Mouse (Mus musculus) thymus, postnatal 4 days (tissue): Measurements from ENCODE around the gene Kifc3.
A peak's percentile ranks its signal among the peaks of the same experiment; 100 is the strongest.

Experiments used
- DNase-seq: peaks from one replicate; pipeline ENCODE4 v3.0.0; 2021

Kifc3 gene

DNA sequence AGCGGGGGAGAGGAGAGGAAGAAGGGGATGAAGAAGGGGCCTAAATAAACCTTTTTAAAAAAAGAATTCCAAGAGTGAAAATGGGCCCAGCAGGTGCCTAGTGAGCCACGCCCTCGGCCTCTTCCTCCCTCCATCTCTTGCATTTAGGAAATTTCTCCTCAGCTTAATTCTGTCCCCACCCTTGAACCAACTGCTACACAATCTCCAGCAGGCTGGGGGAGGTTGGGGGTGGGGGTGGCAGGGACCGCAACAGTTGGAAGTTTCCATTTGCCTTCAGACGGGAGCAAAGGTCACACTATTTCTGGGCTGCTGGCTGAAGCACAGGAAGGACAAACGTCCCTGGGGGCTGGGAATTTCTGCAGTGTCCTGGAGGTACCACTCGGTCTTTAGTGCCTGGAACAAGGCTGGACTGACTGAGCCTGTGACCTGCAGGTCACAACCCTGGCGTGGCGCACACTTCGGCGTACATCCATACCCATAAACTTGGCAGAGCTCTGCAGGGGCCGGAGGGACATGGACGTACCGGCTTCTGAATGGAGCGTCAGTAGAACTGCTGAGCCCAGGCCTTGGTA, 71.6 kb downstream of the Kifc3 start:
- no peak for DNase-seq

- no peak for DNase-seq
These were observed 73.8 kb downstream of the Kifc3 start for GRCm38 (mm10) chr8:95128750-95129260.

DNA sequence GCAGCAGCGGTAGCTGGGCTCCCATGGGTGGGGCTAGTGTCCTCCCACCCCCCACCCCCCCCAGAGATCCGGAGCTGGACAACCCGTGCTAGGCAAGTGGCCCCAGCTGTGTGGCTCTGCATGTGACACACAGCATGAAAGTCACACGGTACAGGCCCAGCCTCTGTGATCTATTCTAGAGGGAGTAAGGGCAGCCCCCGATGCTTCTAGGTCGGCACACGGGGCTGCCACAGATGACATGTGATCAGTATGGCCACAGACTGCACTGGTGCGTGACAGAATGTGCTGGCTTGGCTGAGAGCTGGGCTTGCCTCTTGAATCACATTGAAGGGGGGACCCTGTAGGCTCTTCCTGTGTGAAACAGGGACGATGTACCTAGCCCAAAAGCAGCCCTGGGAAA, 75.0 kb downstream of the Kifc3 start:
- no peak for DNase-seq

GRCm38 (mm10) chr8:95126497-95126896, 76.1 kb downstream of the Kifc3 start:
- no peak for DNase-seq

- peak; percentile 34 for DNase-seq
These were observed 79.2 kb downstream of the Kifc3 start for GRCm38 (mm10) chr8:95123455-95123854.

DNA sequence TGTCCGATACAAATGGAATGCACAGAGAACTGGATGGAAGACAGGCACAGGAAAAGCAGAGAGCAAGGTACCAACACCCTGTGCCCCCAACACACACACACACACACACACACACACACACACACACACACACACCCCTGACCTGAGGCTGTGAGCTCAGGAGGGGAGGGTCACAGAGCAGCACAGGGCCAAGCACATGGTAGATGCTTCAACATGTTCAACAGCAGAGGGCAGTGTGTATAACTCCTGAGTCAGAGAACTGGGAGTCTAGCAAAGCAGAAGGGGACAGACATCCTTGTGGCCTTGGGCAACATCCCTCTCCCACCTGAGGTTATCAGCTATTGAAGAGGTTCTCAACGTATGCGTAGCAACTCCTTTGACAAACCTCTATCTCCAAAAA, 88.9 kb downstream of the Kifc3 start:
- peak; percentile 38 for DNase-seq

- no peak for DNase-seq
These were observed 89.5 kb downstream of the Kifc3 start for GRCm38 (mm10) chr8:95113108-95113507.

GRCm38 (mm10) chr8:95112594-95112993, 90.0 kb downstream of the Kifc3 start:
- no peak for DNase-seq

GRCm38 (mm10) chr8:95107306-95107705, 95.3 kb downstream of the Kifc3 start:
- DNase-seq = no peak

DNA sequence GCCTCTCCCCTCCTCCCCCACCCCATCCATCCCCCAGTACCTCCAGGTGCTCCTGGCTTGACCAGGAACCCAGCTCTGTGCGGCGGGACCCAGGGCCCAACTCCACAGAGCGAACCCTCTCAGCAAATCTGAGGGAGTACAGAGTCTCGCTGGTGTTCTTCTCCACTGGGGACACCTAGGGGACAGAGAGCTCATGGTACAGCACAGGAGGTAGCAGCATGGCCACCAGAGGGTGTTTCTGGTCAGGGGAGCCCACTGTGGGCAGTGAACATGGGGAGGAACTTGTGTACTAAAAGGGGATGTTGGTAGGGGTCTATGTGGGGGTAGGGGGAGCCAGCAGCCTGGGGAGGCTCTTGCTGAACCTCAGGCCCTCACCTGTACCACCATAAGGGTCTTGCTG, 100.6 kb downstream of the Kifc3 start:
- no peak for DNase-seq

DNA sequence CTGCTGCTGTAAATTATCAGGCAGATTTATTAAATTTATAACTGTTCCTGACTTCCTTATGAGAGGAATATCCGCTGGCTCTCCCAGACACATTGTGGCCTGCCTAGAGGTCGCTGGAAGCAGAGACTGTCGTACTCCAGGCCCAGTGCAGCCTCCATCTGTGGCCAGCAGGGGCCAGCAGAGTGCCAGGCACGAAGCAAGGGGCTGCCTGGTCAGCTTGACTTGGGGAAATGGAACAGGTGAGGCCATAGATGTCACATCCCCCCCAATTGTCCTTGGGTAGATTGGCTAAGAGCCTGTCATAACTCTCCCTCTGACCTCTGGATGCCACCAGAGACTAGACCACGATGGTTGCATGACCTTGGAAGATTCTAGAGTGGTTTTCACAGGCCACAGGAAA, 103.6 kb downstream of the Kifc3 start:
- peak; percentile 78 for DNase-seq

DNA sequence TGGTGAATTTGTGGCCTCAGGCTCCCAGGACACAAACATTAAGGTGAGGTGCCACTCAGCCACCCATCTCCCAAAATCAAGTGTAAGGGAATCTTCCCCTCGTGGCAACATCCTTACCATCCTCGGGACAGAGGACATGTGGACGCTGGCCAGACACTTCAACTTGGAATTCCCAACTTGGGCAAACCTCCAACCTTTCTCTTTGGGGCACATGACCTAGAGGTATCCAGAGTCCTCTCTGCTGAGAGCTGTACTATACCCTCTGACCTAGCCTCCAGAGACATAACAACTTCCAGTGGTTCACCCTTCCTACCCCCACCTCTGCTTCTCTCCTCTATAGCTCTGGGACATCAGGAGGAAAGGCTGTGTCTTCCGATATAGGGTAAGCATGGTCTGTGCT, 109.0 kb downstream of the Kifc3 start:
- DNase-seq = no peak

- no peak for DNase-seq
These were observed 117.0 kb downstream of the Kifc3 start for GRCm38 (mm10) chr8:95085432-95086141.

GRCm38 (mm10) chr8:95084744-95085431, 117.7 kb downstream of the Kifc3 start:
- no peak for DNase-seq

DNA sequence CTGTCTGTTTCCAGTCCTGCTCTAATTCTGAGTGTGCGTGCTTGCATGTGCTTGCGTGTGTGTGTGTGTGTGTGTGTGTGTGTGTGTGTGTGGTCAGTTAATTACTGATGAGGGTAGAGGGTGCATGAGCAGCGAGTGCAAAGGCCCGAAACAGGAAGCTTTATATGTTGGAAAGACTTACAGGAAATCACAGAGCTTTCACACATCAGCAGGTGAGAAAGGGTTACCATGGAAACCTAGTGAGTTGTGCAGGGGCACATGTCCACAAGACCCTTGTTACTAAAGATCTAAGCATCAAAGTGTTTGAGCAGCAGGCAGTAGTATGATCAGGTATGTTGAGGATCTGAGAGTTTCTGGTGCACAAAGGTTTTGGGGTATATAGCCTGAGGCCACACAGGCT, 118.4 kb downstream of the Kifc3 start:
- DNase-seq = no peak

DNA sequence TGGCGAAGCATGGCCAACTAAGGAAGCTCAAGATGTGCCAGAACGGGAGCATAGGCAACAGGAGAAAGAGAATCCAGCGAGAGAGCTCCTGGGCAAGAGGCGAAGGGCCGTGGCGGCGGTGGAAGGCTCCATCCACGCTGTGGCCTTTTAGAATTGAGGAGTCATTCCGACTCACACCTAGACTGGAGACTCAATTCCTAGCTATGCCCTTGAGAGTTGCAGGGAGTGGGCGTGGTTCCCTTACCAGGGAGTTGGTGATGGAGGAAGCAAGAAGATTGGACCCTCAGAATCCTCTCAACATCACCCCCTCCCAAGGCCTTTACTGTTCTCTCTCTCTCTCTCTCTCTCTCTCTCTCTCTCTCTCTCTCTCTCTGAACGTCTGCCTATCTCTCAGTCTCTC, 121.0 kb downstream of the Kifc3 start:
- DNase-seq = peak; percentile 36

GRCm38 (mm10) chr8:95080381-95081341, 122.0 kb downstream of the Kifc3 start, which contains the start of gene Katnb1:
Gene Katnb1 (plus strand): TSS chr8:95081186.
- peak; percentile 97 for DNase-seq

DNA sequence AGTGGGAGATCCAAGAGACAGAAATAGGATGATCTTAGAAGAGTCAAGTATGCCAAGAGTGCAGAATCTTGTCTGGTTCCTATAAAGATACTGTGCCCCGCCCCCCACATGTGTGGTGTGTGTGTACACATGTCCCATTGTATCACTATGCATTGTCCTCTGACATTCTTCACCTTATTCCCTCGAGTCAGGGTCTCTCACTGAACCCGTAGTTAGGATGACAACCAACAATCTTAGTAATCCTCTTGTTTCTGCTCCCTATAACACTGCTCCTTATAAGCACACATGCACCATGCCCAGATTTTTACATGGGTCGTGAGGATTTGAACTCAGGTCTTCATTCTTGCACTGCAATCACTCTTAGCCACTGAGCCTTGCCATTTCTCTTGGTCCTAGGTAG, 123.3 kb downstream of the Kifc3 start:
- DNase-seq = no peak

DNA sequence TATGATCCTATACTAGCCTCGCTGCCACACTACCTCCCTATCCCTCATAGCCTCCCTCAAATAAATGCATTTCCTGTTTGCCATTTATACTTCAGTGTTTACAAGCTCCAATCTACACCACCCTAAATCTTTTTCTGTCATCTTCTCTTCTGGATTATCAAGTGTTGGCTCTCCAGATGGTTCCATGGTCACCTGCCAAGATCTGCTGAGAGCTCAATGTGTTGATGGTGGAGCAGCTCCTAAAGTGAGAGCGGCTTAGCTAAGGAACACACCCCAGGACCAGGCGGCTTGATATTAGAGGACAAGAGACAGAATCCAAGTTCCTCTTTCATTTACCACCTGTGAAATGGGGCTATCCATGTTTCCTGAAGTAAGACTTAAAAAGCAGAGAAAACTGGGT, 124.6 kb downstream of the Kifc3 start:
- DNase-seq = no peak

DNA sequence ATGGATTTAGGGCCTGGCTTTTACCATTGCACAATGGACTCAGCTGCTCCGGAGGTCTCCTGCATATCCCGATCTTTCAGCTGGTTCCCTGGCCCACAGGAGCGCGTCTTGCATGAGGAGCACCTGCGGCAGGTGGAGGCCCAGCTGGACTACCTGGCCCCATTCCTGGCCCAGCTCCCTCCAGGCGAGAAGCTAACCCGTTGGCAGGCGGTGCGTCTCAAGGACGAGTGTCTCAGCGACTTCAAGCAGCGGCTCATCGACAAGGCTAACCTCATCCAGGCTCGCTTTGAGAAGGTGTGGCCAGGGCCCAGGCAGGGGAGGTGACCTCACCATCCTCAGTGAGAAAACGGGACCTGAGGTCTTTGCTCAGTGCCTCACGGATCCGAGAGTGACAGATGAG, 126.5 kb downstream of the Kifc3 start:
- no peak for DNase-seq

DNA sequence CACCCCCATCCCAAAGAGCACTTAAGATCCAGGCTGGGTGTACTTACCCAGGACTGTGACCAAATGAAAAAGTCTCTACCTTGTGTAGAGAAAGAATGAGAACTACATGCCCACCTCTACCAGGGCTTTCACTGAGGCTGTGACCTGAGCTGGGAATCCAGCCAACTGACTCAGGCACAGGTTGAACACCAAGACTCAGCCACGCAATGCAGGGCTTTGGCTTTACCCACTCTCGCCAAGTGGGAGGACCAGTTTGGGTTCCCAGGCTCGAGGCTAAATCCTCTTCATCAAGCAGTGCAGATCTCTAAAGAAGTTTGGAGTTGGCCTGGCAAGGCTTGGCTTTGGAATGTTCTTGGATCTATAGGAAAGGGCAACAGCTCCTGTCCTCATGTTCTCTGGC, 127.1 kb downstream of the Kifc3 start:
- no peak for DNase-seq

- peak; percentile 92 for DNase-seq
These were observed 135.0 kb downstream of the Kifc3 start for GRCm38 (mm10) chr8:95067582-95067981.

- no peak for DNase-seq
These were observed 138.1 kb downstream of the Kifc3 start for GRCm38 (mm10) chr8:95064531-95064930.
